Mouse (Mus musculus) ES-Bruce4 (cell line): ENCODE data around the gene Olfr657. TPM values are rescaled to one million over a fixed set of nuclear protein-coding genes. Genes with fewer than 3 reads are reported as not detected.

ENCODE experiments used
- H3K27ac ChIP-seq: 2 replicates; pipeline ENCODE4 v1.5.1; 2012; ENCODE audit warnings: low read length, inconsistent platforms; ENCODE audit not compliant: insufficient read depth
- H3K27me3 ChIP-seq: 2 replicates; pipeline ENCODE4 v1.6.1; 2012; ENCODE audit warnings: mild to moderate bottlenecking, low read length, inconsistent platforms; ENCODE audit not compliant: control insufficient read depth, poor library complexity, insufficient read depth, severe bottlenecking
- H3K36me3 ChIP-seq: 2 replicates; pipeline ENCODE4 v1.6.1; 2012; ENCODE audit warnings: inconsistent platforms, mild to moderate bottlenecking, low read length, moderate library complexity; ENCODE audit not compliant: control insufficient read depth, poor library complexity, insufficient read depth, severe bottlenecking
- H3K4me1 ChIP-seq: one replicate; pipeline ENCODE4 v1.8.1; 2011; ENCODE audit warnings: low read length; ENCODE audit not compliant: control insufficient read depth, insufficient read depth
- H3K4me3 ChIP-seq: 2 replicates; pipeline ENCODE4 v1.5.1; 2011; ENCODE audit warnings: low read depth, mild to moderate bottlenecking, low read length
- H3K9ac ChIP-seq: 2 replicates; pipeline ENCODE4 v1.6.1; 2012; ENCODE audit warnings: low read depth, mild to moderate bottlenecking, inconsistent platforms; ENCODE audit not compliant: poor library complexity, severe bottlenecking
- H3K9me3 ChIP-seq: replicated peaks from 2 replicates; pipeline ENCODE4 v1.6.1; 2012; ENCODE audit warnings: mild to moderate bottlenecking, low read length, inconsistent platforms; ENCODE audit not compliant: control insufficient read depth, poor library complexity, insufficient read depth, severe bottlenecking
- CTCF ChIP-seq: IDR thresholded peaks from one replicate; pipeline ENCODE4 v1.8.1; 2011; ENCODE audit warnings: low read depth, low read length
- EP300 ChIP-seq: IDR thresholded peaks from 2 replicates; pipeline ENCODE4 v1.6.1; 2011; ENCODE audit warnings: low read depth, low read length; ENCODE audit not compliant: insufficient read depth
- POLR2A ChIP-seq: IDR thresholded peaks from one replicate; pipeline ENCODE4 v1.8.1; 2011; ENCODE audit warnings: low read length; ENCODE audit not compliant: insufficient read depth
- polyA plus RNA-seq: library from polyadenylated mRNA; stranded (reverse); fragments of >200 nt; gene quantifications from 2 replicates; pipeline ENCODE4 v1.2.4, GENCODE M21; 2011; ENCODE audit warnings: low read depth; ENCODE audit not compliant: missing spikeins, insufficient read depth, insufficient read length

Olfr657 gene
- polyA plus RNA-seq, 1 experiment = not detected

DNA sequence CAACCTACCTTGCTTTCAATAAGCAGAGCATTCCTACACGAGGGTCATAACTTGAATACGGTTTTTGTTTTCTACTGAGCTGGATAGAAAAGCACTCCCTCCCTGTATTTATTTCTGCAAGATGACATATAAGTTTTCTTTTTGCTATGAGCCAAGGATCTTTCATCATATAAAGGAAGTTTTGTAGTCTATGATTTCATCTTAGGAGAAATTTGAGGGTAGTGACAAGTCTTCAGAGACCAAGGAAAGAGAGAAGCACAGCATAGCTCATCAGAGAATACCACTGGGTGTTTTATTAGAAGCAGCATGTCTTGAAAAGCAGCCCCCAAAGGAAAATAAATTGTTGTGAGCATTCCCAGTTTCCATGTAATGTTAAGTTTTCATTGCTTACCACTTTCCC lies 22.9 kb upstream of the Olfr657 start, which contains the start of gene Olfr655:
TSS of gene Olfr655 (minus strand) at position 101 of the 400 bp plus-strand sequence.
- TF ChIP-seq POLR2A (no peak), EP300 (no peak), CTCF (no peak)
- Histone ChIP-seq H3K27me3 (no peaks in the 10 kb centered on the region), H3K27ac (no peak within 1 kb of the TSS), H3K4me1 (no peaks in the 10 kb centered on the region), H3K9ac (no peak within 1 kb of the TSS), H3K36me3 (no peaks in the 10 kb centered on the region), H3K9me3 (no peaks in the 10 kb centered on the region), H3K4me3 (no peak within 1 kb of the TSS)

DNA sequence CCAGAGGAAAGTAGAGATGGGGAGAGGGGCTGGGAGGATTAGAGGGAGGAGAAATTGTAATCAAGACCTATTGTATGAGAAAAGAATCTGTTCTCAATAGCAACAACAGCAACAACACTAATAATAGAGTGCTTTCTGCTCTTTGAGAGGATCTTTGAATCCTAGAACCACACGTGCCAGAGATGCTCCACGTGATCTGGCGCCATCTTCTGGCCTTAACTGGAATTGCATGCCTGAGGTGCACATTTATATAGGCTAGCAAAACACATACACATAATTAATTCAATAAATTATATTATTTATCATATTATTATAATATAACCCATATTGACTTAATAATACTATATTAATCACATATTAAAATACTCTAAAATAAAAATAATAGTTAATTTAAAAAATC lies 21.4 kb upstream of the Olfr657 start:
- Histone ChIP-seq H3K4me1 (no peaks in the 10 kb centered on the region), H3K9me3 (no peaks in the 10 kb centered on the region), H3K27me3 (no peaks in the 10 kb centered on the region), H3K27ac (no peak overlapping the region), H3K36me3 (no peaks in the 10 kb centered on the region), H3K4me3 (no peak overlapping the region), H3K9ac (no peak overlapping the region)
- TF ChIP-seq CTCF (peak; percentile 79), POLR2A (no peak)

DNA sequence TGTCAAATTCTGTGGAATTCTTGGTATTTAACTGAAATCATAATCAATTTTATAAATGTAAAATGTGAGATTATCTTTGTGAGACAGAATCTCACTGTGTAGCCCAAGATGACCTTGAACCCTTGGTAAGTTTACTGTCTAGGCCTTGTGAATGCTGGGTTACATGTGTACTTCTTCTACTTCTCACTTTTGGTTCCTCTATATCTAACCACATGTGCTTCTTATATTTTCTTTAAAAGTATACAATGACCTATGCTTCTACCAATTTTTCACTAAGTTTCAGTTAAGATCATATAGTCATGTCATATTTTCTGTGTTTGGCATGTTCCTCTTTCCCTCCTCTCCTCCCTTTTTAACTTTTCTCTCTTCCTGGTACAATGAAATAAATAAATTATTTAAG lies 19.9 kb upstream of the Olfr657 start:
- no peak overlapping the region for H3K9ac ChIP-seq
- no peaks in the 10 kb centered on the region for H3K4me1 ChIP-seq
- H3K9me3 ChIP-seq = no peaks in the 10 kb centered on the region
- H3K27me3 ChIP-seq = no peaks in the 10 kb centered on the region
- H3K36me3 ChIP-seq = no peaks in the 10 kb centered on the region
- H3K4me3 ChIP-seq = no peak overlapping the region
- TF ChIP-seq POLR2A (no peak), EP300 (no peak), CTCF (no peak)
- H3K27ac ChIP-seq = no peak overlapping the region

DNA sequence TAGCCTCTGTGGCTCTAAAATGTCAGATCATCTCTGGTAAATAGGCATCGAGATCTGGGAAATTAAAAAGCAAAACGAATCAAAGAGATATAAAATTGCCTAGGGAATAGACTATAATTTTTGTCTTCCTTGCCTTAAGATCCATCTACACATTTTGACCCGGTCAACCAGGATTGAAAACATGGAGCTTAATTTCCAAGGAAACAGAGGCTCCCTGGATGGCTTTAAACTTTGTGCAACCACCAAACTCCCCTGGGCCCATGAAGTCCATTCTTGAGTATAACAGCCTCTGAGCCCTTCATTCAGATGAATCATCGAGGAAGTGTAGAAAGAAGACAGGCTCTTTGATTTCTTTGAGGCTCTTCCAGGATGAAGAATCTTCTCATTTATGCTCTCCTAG lies 10.9 kb upstream of the Olfr657 start, which contains the start of gene Olfr656:
TSS of gene Olfr656 (plus strand) at position 301 of the 400 bp plus-strand sequence.
- no peak for TF ChIP-seq CTCF
- TF ChIP-seq EP300 = no peak
- TF ChIP-seq POLR2A = no peak
- no peaks in the 10 kb centered on the region for H3K36me3 ChIP-seq
- no peaks in the 10 kb centered on the region for H3K4me1 ChIP-seq

DNA sequence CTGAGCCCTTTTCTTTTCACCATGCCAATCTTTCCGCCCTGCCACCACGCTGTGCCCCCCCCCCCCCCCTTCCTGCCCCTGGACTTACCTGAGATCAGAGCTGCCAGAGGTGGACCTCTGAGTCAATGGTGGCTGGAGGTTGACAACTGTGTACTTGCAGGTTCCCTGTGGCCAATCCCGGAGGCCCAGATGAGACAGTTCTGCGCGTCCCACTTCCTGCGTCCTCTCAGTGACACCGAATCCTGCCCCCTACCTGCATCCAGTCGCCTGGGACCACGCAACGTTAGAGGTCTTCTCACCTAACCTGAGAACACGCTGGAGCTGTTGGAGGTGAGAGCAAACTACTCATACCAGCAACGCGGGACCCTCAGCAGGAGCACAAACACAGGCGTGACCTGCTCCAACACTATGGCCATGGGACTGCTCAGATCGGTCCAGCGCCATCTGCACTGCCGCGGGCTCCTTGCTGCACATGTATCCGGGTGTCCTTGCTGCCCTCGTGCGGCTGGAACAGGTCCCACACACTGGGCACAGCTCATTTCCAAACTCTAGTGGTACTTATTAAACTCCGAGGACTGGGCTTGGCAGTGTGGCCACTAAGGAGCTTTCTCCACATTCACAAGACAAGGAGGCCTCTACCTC lies 22.4 kb downstream of the Olfr657 start, which contains the start of gene Olfr658:
TSS of gene Olfr658 (minus strand) at position 465 of the 642 bp plus-strand sequence.
- Histone ChIP-seq H3K27me3 (no peaks in the 10 kb centered on the region), H3K9ac (no peak within 1 kb of the TSS), H3K4me3 (peak within 1 kb of the TSS; percentile 53), H3K36me3 (no peaks in the 10 kb centered on the region), H3K27ac (no peak within 1 kb of the TSS), H3K9me3 (no peaks in the 10 kb centered on the region), H3K4me1 (no peaks in the 10 kb centered on the region)
- TF ChIP-seq CTCF (peak; percentile 68), POLR2A (no peak), EP300 (no peak)

More for the DNA sequence above, 10.9 kb upstream of the Olfr657 start, which contains the start of gene Olfr656:
- no peak within 1 kb of the TSS for H3K27ac ChIP-seq
- no peak within 1 kb of the TSS for H3K4me3 ChIP-seq
- H3K9ac ChIP-seq = no peak within 1 kb of the TSS
- H3K27me3 ChIP-seq = no peaks in the 10 kb centered on the region
- H3K9me3 ChIP-seq = no peaks in the 10 kb centered on the region

DNA sequence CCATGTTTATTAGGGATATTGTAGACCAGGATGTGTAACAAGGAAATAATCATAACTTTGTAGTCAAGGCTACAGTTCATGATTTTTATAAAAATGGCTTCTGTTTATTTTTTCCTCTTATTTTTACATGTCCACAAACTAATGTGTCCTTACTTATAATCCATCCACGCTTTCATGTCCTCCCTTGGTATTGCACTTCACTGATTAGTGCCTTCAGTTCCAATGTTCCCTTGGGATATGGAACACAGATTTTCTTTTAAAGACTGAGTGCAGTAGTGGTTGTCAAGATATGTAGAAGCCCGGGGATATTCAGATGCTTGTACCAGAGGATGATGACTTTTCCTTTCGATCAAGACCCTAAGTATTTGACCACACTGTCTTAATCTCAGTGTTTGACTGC lies 41.9 kb downstream of the Olfr657 start, which contains the start of gene Olfr659:
TSS of gene Olfr659 (plus strand) at position 301 of the 400 bp plus-strand sequence.
- Histone ChIP-seq H3K9ac (no peak within 1 kb of the TSS), H3K9me3 (no peaks in the 10 kb centered on the region), H3K27me3 (no peaks in the 10 kb centered on the region; the same call in 1 of the 2 replicates), H3K4me3 (no peak within 1 kb of the TSS), H3K36me3 (no peaks in the 10 kb centered on the region), H3K4me1 (no peaks in the 10 kb centered on the region), H3K27ac (no peak within 1 kb of the TSS)
- TF ChIP-seq POLR2A (no peak), EP300 (no peak), CTCF (no peak)
